Mouse (Mus musculus): ENCODE measurements around the gene Hgf. TPM values are rescaled to one million over a fixed set of nuclear protein-coding genes. Genes with fewer than 3 reads are reported as not detected.

The Hgf gene
- polyA plus RNA-seq (2014; fragmentation: Illumina TruSeq; extraction: RNeasy Lipid Tissue Mini Kit (QIAGEN cat#74804); ENCODE audit: low read depth, low replicate concordance) = 6.4 TPM

GRCm38 (mm10) chr5:16553304-16554047, at the start of gene Hgf:
TSS of gene Hgf (plus strand) at chr5:16553495.

Other genes starting within 250 kb of the Hgf start
- not detected for gene Gm28710, start 238.3 kb downstream of the Hgf start, polyA plus RNA-seq (2014; fragmentation: Illumina TruSeq; extraction: RNeasy Lipid Tissue Mini Kit (QIAGEN cat#74804); ENCODE audit: low read depth, low replicate concordance)